Mouse (Mus musculus) midbrain, embryonic 11.5 days (tissue): ENCODE results near the gene Zim1. TPM values are rescaled to one million over a fixed set of nuclear protein-coding genes. Genes with fewer than 3 reads are reported as not detected.

ENCODE experiments used
- ATAC-seq: fragments of 200-750 bp; cut with Nextera tagmentation; 2 replicates; pipeline ENCODE4 v1.8.0; 2017; ENCODE audit warnings: moderate TSS enrichment, moderate library complexity; ENCODE audit not compliant: low FRiP score
- DNase-seq: peaks from one replicate; pipeline ENCODE4 v3.0.0; 2015; ENCODE audit warnings: low spot score; ENCODE audit errors: missing footprints
- H3K27ac ChIP-seq: fragments of 300-500 bp; sonication (generic); 2 replicates; pipeline ENCODE4 v1.5.1; 2014; ENCODE audit warnings: low read depth, low read length
- H3K27me3 ChIP-seq: fragments of 300-500 bp; sonication (generic); 2 replicates; pipeline ENCODE4 v1.6.1; 2014; ENCODE audit warnings: mild to moderate bottlenecking, low read length, moderate library complexity, mixed read lengths; ENCODE audit not compliant: control insufficient read depth, insufficient read depth
- H3K36me3 ChIP-seq: fragments of 300-500 bp; sonication (generic); 2 replicates; pipeline ENCODE4 v1.6.1; 2014; ENCODE audit warnings: mild to moderate bottlenecking, low read length, moderate library complexity, mixed read lengths; ENCODE audit not compliant: control insufficient read depth, insufficient read depth
- H3K4me1 ChIP-seq: fragments of 300-500 bp; sonication (generic); 2 replicates; pipeline ENCODE4 v1.6.1; 2014; ENCODE audit warnings: low read length; ENCODE audit not compliant: control insufficient read depth, insufficient read depth
- H3K4me2 ChIP-seq: fragments of 300-500 bp; sonication (generic); 2 replicates; pipeline ENCODE4 v1.6.1; 2014; ENCODE audit warnings: mild to moderate bottlenecking, moderate library complexity
- H3K4me3 ChIP-seq: fragments of 300-500 bp; sonication (generic); 2 replicates; pipeline ENCODE4 v1.5.1; 2014; ENCODE audit warnings: low read depth, low read length
- H3K9ac ChIP-seq: fragments of 300-500 bp; sonication (generic); 2 replicates; pipeline ENCODE4 v1.6.1; 2014; ENCODE audit warnings: low read length
- H3K9me3 ChIP-seq: fragments of 300-500 bp; sonication (generic); 2 replicates; pipeline ENCODE4 v1.6.1; 2016; ENCODE audit warnings: low read length; ENCODE audit not compliant: control insufficient read depth
- WGBS: fragments of 180-500 bp; shearing (Covaris S2); extraction: QIAGEN DNeasy Blood & Tissue Kit; methylation state at CpG from one replicate; pipeline ENCODE4 v1.1.7; 2014; 5-methylcytosine and 5-hydroxymethylcytosine counted together
- polyA plus RNA-seq: library from polyadenylated mRNA; unstranded; fragments of >200 nt; fragmentation: Nextera tagmentation; extraction: Ambion mirVana; gene quantifications from 2 replicates; pipeline ENCODE4 v1.2.1, GENCODE M21; 2014

Gene Zim1
- polyA plus RNA-seq, result 0.93 and 1.6 TPM in 2 replicates

DNA sequence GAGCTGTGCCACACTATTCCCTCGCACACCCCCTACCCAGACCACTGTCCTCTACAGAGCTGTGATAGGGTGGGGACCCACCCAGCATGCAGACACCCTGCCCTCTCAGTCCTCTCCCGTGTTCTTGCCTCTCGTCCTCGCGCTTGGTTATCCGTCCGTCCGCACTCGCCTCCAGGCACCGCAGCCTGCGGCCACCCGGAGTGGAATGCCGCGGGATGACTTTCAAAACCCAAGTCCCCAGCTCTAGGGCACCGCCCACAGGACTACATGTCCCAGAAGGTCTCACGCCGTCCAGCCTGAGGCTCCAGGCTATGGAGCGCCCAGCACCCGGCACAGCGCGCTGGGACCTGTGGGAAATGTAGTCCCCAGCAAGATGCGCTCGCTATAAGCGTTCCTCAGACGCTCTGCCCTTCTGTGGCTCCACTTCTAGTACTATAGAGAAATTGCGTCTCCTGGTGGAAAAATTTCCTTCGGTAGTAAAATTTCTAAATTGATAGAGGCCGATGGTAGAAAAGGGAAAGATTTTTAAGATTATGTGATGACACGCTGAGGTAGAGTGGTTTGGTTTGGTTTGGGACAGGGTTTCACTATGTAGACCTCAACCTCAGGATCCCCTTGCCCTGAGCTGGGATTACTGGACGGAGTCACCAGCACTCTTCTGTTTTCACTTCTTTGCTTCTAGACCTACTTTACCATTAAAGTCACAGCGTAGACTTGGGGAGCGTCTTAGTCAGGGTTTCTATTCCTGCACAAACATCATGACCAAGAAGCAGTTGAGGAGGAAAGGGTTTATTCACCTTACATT, at the start of gene Zim1:
TSS of gene Zim1 (minus strand) at position 210 of the 805 bp plus-strand sequence.
- Histone ChIP-seq H3K4me1 (no peaks in the 10 kb centered on the region), H3K27me3 (no peaks in the 10 kb centered on the region), H3K4me2 (peak within 1 kb of the TSS; percentile 54), H3K9ac (peak within 1 kb of the TSS; percentile 50), H3K27ac (no peak within 1 kb of the TSS), H3K4me3 (peak within 1 kb of the TSS; percentile 34), H3K36me3 (0 out of 2 replicates have a peak, but pooled peaks cover under 1% of the 10 kb centered on the region), H3K9me3 (no peaks in the 10 kb centered on the region)
- 11% methylated on average over 32 of the region's 32 CpGs for WGBS
- ATAC-seq, result peak; percentile 100
- peak; percentile 97 for DNase-seq

DNA sequence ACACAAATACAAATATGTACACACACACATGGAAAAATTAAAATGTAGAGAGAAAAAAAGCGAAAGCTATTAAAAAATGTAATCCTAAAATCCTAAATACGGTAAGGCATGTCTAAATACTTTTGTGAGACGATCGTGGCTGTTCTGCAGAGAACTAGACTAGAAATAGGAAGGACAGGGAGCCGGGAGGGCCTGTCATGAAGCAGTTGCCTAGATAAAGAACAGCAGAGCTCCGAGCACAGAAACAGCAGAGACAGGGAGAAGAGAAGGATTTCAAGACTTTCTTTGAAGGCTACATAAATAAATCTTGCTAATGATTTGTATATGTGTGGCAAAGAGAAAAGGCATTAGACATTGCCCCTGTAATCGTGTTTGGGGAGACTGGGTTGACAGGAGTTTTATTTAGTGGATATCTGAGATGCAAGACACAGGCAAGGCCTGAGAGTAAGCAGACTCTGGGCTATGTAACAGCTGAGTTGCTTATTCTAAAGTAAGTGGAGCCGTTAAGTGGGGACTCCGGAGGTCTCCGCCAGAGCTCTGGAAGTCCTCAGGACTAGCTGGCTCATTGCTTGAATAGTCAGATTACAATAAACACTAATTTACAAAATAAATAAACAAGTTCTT, 48.1 kb upstream of the Zim1 start:
- ATAC-seq (no peak), DNase-seq (no peak)
- Histone ChIP-seq H3K4me3 (no peak overlapping the region), H3K36me3 (no peaks in the 10 kb centered on the region), H3K4me2 (no peak overlapping the region), H3K27me3 (no peaks in the 10 kb centered on the region), H3K9me3 (no peaks in the 10 kb centered on the region), H3K27ac (no peak overlapping the region), H3K9ac (no peak overlapping the region), H3K4me1 (no peaks in the 10 kb centered on the region)
- WGBS, result 79% methylated on average over 10 of the region's 10 CpGs

DNA sequence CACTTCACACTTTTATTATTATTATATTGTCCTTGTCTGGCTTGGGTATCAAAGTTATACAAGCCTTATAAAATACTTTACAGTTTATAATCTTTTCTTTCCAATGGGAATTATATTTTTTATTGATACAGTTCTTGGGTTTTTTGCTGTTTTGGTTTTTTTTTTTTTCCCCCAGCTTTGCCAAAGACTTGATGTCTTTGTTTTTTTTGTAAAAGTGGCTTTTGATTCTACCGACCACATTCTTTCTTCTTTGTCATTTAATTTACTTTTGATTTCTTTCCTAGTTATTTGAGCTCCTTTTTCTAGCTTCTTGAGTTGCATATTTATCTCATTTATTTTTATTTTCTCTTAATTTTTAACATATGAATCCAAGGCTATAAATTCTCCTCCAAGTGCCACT, 39.8 kb upstream of the Zim1 start:
- Histone ChIP-seq H3K4me3 (no peak overlapping the region), H3K27me3 (no peaks in the 10 kb centered on the region), H3K36me3 (no peaks in the 10 kb centered on the region), H3K9me3 (no peaks in the 10 kb centered on the region), H3K9ac (no peak overlapping the region), H3K27ac (no peak overlapping the region), H3K4me1 (no peaks in the 10 kb centered on the region), H3K4me2 (no peak overlapping the region)
- 82% methylated on average over 1 of the region's 1 CpGs for whole genome bisulfite sequencing
- ATAC-seq (no peak), DNase-seq (no peak)

DNA sequence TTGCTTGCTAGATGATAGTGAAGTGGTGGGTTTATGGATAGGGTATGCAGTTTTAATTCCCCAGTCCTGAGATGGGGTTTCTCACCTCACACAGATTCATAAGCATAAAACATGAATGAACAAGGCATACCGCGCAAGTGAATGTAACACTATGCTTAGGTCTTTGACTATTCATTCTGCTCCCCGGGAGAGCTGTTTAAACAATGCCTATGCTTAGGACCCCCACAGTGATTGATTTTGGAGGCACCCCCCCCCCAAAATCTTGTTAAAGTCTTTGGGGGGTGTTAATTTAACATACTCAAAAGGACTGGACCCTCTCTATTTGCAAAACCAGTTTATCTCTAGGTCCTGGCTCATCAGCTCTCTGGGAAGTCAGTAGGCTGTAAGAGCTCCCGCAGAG, 35.7 kb upstream of the Zim1 start:
- H3K4me1 ChIP-seq, result no peaks in the 10 kb centered on the region
- peak overlapping the region; percentile 44; the same call in 1 of the 2 replicates for H3K9ac ChIP-seq
- H3K4me3 ChIP-seq, result peak overlapping the region; percentile 58
- peaks cover 20% of the 10 kb centered on the region for H3K9me3 ChIP-seq
- no peak overlapping the region for H3K27ac ChIP-seq
- ATAC-seq, result no peak
- H3K4me2 ChIP-seq, result peak overlapping the region; percentile 76
- WGBS, result 47% methylated on average over 4 of the region's 4 CpGs
- H3K27me3 ChIP-seq, result no peaks in the 10 kb centered on the region
- no peak for DNase-seq
- no peaks in the 10 kb centered on the region for H3K36me3 ChIP-seq

DNA sequence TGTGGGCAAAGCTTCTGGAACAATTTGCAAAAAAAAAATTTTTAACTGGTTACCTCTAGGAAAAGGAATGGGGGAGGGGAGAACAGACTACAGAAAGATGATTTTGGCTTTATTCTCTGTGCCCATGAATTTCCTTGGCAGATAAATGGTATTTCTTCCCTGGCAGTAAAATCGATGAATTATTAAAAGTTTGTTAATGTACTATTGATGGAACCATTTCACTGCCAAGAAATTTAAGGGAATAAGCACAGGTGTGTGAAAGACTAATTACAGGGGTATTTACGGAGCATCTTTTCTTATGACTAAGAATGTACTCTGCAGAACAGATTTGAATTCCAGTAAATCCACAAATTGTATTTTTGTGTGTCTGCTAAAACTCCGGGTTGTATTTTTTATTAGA, 35.1 kb upstream of the Zim1 start:
- H3K9me3 ChIP-seq, result peaks cover 20% of the 10 kb centered on the region
- H3K27me3 ChIP-seq, result no peaks in the 10 kb centered on the region
- H3K9ac ChIP-seq, result peak overlapping the region; percentile 44; the same call in 1 of the 2 replicates
- no peaks in the 10 kb centered on the region for H3K36me3 ChIP-seq
- DNase-seq (peak; percentile 84), ATAC-seq (no peak)
- WGBS, result 46% methylated on average over 3 of the region's 3 CpGs
- no peak overlapping the region for H3K27ac ChIP-seq
- peak overlapping the region; percentile 58 for H3K4me3 ChIP-seq
- peak overlapping the region; percentile 76 for H3K4me2 ChIP-seq
- H3K4me1 ChIP-seq, result no peaks in the 10 kb centered on the region

DNA sequence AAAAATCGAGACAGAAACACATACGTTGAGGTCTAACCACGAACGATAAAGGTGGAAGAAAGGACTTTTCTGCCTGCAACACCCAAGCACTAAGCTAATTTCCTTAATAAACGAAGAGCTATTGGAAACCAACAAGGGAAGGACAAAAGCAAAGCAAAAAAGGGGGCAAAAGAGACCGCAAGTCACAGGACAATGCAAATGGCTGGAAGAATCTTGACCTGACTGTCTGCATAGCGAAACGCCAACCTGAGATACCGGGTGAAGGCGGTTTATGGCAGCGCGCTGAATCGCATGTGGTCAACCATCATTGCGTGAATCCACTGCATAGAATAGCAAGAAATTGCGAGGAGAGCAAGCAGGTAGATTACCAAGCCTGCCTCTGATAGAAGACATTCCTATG, 34.6 kb upstream of the Zim1 start:
- ATAC-seq (no peak), DNase-seq (peak; percentile 93)
- no peaks in the 10 kb centered on the region for H3K27me3 ChIP-seq
- H3K4me1 ChIP-seq, result no peaks in the 10 kb centered on the region
- WGBS, result 42% methylated on average over 15 of the region's 15 CpGs
- H3K4me2 ChIP-seq, result peak overlapping the region; percentile 76
- H3K27ac ChIP-seq, result no peak overlapping the region
- H3K36me3 ChIP-seq, result no peaks in the 10 kb centered on the region
- peak overlapping the region; percentile 58 for H3K4me3 ChIP-seq
- H3K9ac ChIP-seq, result peak overlapping the region; percentile 6; the same call in 1 of the 2 replicates
- H3K9me3 ChIP-seq, result peaks cover 20% of the 10 kb centered on the region

DNA sequence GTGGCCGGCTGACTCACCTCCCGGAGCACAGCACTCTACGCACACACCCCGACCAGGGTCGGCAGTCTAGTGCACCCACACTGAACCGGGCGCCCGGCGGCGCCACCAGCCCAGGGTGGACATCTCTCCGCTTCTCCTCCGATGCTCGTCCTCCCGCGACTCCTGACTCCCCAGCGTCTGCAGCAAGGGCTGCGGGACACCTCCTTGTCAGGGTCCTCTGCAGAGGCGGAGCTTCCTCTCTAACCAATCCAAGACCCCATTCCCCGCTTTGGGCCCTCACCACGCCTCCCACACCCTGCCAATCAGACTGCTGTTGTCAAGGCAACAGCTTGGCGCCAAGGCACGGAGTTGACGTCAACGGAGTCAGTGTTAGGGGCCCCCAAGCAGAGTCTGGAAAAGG, 34.0 kb upstream of the Zim1 start, which contains the start of the genes Peg3 and Usp29:
TSS of gene Peg3 (minus strand) at position 191 of the 400 bp plus-strand sequence.
TSS of gene Usp29 (plus strand) at position 338 of the 400 bp plus-strand sequence.
- peak within 1 kb of the TSS; percentile 58 for H3K4me3 ChIP-seq
- peak within 1 kb of the TSS; percentile 94 for H3K27ac ChIP-seq
- H3K4me1 ChIP-seq, result no peaks in the 10 kb centered on the region
- no peaks in the 10 kb centered on the region for H3K36me3 ChIP-seq
- 61% methylated on average over 24 of the region's 24 CpGs for WGBS
- H3K9me3 ChIP-seq, result peaks cover 20% of the 10 kb centered on the region
- H3K9ac ChIP-seq, result peak within 1 kb of the TSS; percentile 65
- no peaks in the 10 kb centered on the region for H3K27me3 ChIP-seq
- DNase-seq, result peak; percentile 98
- peak within 1 kb of the TSS; percentile 76 for H3K4me2 ChIP-seq
- ATAC-seq, result peak; percentile 51

DNA sequence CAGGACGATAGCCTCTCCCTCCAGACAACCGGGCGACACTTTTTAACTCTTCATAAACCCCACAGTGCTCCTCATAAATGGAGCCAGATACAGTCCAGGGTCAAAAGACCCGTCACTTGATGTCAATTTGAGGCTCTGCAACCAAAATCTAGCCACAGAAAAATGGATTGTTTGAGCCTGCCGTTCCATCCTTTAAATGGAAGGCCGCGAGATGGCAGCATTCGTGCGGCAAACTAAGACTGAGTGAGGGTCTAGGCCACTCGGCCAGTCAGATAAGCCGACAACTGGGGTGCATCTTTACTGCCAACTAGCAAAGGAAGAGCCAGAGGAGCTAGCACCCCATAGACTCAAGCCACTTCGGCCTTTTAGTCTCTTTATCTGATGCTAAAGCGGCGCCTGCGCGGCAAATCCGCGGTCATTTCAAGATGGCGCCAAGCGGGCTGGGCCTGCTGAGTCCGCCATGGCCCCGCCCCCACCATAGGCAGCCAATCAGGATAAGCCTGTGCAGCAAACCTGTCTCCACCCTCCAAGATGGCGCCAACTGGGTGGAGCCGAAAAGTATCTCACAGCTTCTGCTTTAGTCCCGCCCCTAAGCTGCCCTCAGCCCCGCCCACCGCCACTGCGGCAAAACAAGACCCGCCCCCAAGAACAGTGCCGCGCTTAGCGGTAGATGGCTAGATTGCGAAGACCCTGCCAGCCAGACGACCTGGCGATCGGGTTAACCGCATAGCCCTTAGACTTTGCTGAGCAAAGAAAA, 33.0 kb upstream of the Zim1 start:
- WGBS, result 36% methylated on average over 37 of the region's 37 CpGs
- Histone ChIP-seq H3K4me3 (peak overlapping the region; percentile 58), H3K36me3 (no peaks in the 10 kb centered on the region), H3K9me3 (peaks cover 20% of the 10 kb centered on the region), H3K27ac (peak overlapping the region; percentile 94), H3K9ac (peak overlapping the region; percentile 65), H3K4me2 (peak overlapping the region; percentile 76), H3K4me1 (no peaks in the 10 kb centered on the region), H3K27me3 (no peaks in the 10 kb centered on the region)
- DNase-seq (peak; percentile 97), ATAC-seq (peak; percentile 64)
